9 mouse cellular contexts compared by ENCODE assay signal in genomic region chr5:110342648-110343284, GRCm38 (mm10). TPM values are rescaled to one million over a fixed set of nuclear protein-coding genes. Genes with fewer than 3 reads are reported as not detected.
DNase-seq lines count a peak whose midpoint lies in the region; ATAC-seq and TF ChIP-seq lines count a peak whose summit lies in the region.
"Had no signal": no experiment of that assay in that cellular context is flagged by ENCODE, and none has a peak within 500 bp of the region (broad histone marks: within the 10 kb centered on the region; RNA-seq: fewer than 3 reads in every experiment).

Gene P2rx2, minus strand, starts transcription at chr5:110343212.

- peaks cover 12% of the 10 kb centered on the region for H3K27me3 ChIP-seq in intestine, postnatal 0 days (replicated peaks; ENCODE audit: control insufficient read depth, insufficient read depth, low read length)
- peaks cover 25% of the 10 kb centered on the region for H3K27me3 ChIP-seq in liver, embryonic 16.5 days (ENCODE audit: control insufficient read depth, insufficient read depth, low read depth, low read length)
- peaks cover 30% of the 10 kb centered on the region for H3K27me3 ChIP-seq in neural tube, embryonic 12.5 days (replicated peaks)

- H3K27ac ChIP-seq in gastrocnemius, adult 2 months: no peak within 1 kb of the TSS
- no peak within 1 kb of the TSS for H3K27ac ChIP-seq in intestine, postnatal 0 days (ENCODE audit: low read depth, low read length)
- no peak within 1 kb of the TSS for H3K27ac ChIP-seq in liver, embryonic 16.5 days (ENCODE audit: low read length)
- no peak within 1 kb of the TSS for H3K27ac ChIP-seq in neural tube, embryonic 12.5 days

- DNase-seq in cerebellum, adult 18-20 months: peak; percentile 44 to 54
- no peak for DNase-seq in cerebellum, adult 8-10 months
- DNase-seq in brain, embryonic 14.5 days (ENCODE audit: low read depth): peak; percentile 54
- DNase-seq in gastrocnemius, adult 2 months: peak; percentile 50
- no peak for DNase-seq in right cerebral cortex, postnatal 36 days (ENCODE audit: low spot score in 2 of 2)

- H3K9ac ChIP-seq in intestine, postnatal 0 days (ENCODE audit: low read depth, low read length): peak within 1 kb of the TSS; percentile 57
- H3K9ac ChIP-seq in liver, embryonic 16.5 days (ENCODE audit: low read depth, low read length): peak within 1 kb of the TSS; percentile 7; the same call in 1 of the 2 replicates
- peak within 1 kb of the TSS; percentile 50 for H3K9ac ChIP-seq in neural tube, embryonic 12.5 days

- no peaks in the 10 kb centered on the region for H3K36me3 ChIP-seq in intestine, postnatal 0 days (ENCODE audit: control insufficient read depth, insufficient read depth)
- no peaks in the 10 kb centered on the region for H3K36me3 ChIP-seq in liver, embryonic 16.5 days (ENCODE audit: control insufficient read depth, insufficient read depth)
- H3K36me3 ChIP-seq in neural tube, embryonic 12.5 days: peaks cover 4% of the 10 kb centered on the region; the same call in 1 of the 2 replicates

- TF ChIP-seq POLR2A in brain, embryonic 14.5 days (IDR thresholded peaks at IDR 0.05; ENCODE audit: borderline replicate concordance, extremely low read depth, insufficient read depth, insufficient read length, poor library complexity, severe bottlenecking): no peak

- H3K4me2 ChIP-seq in intestine, postnatal 0 days (replicated peaks; ENCODE audit: low read depth): peak within 1 kb of the TSS; percentile 82
- peak within 1 kb of the TSS; percentile 54 for H3K4me2 ChIP-seq in liver, embryonic 16.5 days (ENCODE audit: low read depth, low read length)
- H3K4me2 ChIP-seq in neural tube, embryonic 12.5 days (replicated peaks): peak within 1 kb of the TSS; percentile 93

- intact Hi-C loops in gastrocnemius, adult 2 months (cut with DNase I): no loop called here

- 1% methylated on average over 43 of the region's 43 CpGs for WGBS in intestine, postnatal 0 days
- WGBS in liver, embryonic 16.5 days (ENCODE audit: insufficient replicate concordance): 3% methylated on average over 43 of the region's 43 CpGs
- WGBS in neural tube, embryonic 12.5 days: 2% methylated on average over 43 of the region's 43 CpGs

- TF ChIP-seq CTCF in brain, embryonic 14.5 days (IDR thresholded peaks at IDR 0.05; ENCODE audit: borderline replicate concordance, extremely low read depth, insufficient read depth, insufficient read length): no peak
- no peak for TF ChIP-seq CTCF in gastrocnemius, adult 2 months (IDR thresholded peaks at IDR 0.05)
- TF ChIP-seq CTCF in intestine, postnatal 0 days (IDR thresholded peaks at IDR 0.05; ENCODE audit: low read depth): peak; percentile 38

- peak within 1 kb of the TSS; percentile 69 for H3K4me3 ChIP-seq in gastrocnemius, adult 2 months
- H3K4me3 ChIP-seq in intestine, postnatal 0 days (ENCODE audit: low read depth, low read length): peak within 1 kb of the TSS; percentile 40
- peak within 1 kb of the TSS; percentile 47 for H3K4me3 ChIP-seq in liver, embryonic 16.5 days (ENCODE audit: low read depth, low read length)
- H3K4me3 ChIP-seq in neural tube, embryonic 12.5 days: peak within 1 kb of the TSS; percentile 44

- H3K9me3 ChIP-seq in intestine, postnatal 0 days (ENCODE audit: control insufficient read depth): no peaks in the 10 kb centered on the region
- H3K9me3 ChIP-seq in liver, embryonic 16.5 days (replicated peaks; ENCODE audit: control insufficient read depth, low read length): no peaks in the 10 kb centered on the region
- H3K9me3 ChIP-seq in neural tube, embryonic 12.5 days: no peaks in the 10 kb centered on the region

- ATAC-seq in intestine, postnatal 0 days: peak; percentile 88
- no peak for ATAC-seq in liver, embryonic 16.5 days (ENCODE audit: low read depth)
- peak; percentile 63 for ATAC-seq in neural tube, embryonic 12.5 days (ENCODE audit: low FRiP score, low read depth)

- no peaks in the 10 kb centered on the region for H3K4me1 ChIP-seq in intestine, postnatal 0 days (replicated peaks; ENCODE audit: control insufficient read depth, insufficient read depth, low read length)
- no peaks in the 10 kb centered on the region; the same call in 1 of the 2 replicates for H3K4me1 ChIP-seq in liver, embryonic 16.5 days (ENCODE audit: control insufficient read depth, low read depth, low read length)
- peaks cover 10% of the 10 kb centered on the region for H3K4me1 ChIP-seq in neural tube, embryonic 12.5 days

RNA-seq across cellular contexts. Expression of gene P2rx2, which starts in this region (rescaled TPM):
- 8.3 and 10.8 TPM in 2 replicates for polyA plus RNA-seq in brain, embryonic 14.5 days (2012; rRNA removed)
- not detected for total RNA-seq in gastrocnemius, adult 2 months (2021)
- 1.6 TPM in 2 replicates for polyA plus RNA-seq in intestine, postnatal 0 days (2015; fragmentation: Nextera tagmentation; extraction: Ambion mirVana)
- polyA plus RNA-seq in liver, embryonic 16.5 days (2015; fragmentation: Nextera tagmentation; extraction: Ambion mirVana): not detected in 2 replicates
- polyA plus RNA-seq in neural tube, embryonic 12.5 days (2016; fragmentation: Nextera tagmentation; extraction: Ambion mirVana): 2.1 and 2.4 TPM in 2 replicates
- total RNA-seq: gastrocnemius, postnatal 4 days had no signal

Comparison
In these comparisons a context has a peak if more than half of its experiments do, and no peak if none do; other contexts are left out.
1. DNase-seq: peak in cerebellum, adult 18-20 months (2 of 2) and brain, embryonic 14.5 days (single experiment); none in cerebellum, adult 8-10 months (single experiment) and right cerebral cortex, postnatal 36 days (0 of 2).
2. Peak in DNase-seq and H3K4me3 ChIP-seq in gastrocnemius, adult 2 months; RNA of the gene not detected or under 1 TPM.
3. H3K9ac ChIP-seq: peak in every context shown above with its lines; median percentile 57 in intestine, postnatal 0 days; 50 in neural tube, embryonic 12.5 days; 7 in liver, embryonic 16.5 days.
4. Peak in every context shown above with its lines, with median percentiles within 50 percentile points of each other: H3K4me3 ChIP-seq and H3K4me2 ChIP-seq.